Mouse (Mus musculus) hindlimb bud, embryonic 11.5 days (tissue): Measurements from ENCODE around the gene Gm10251.
"Not testable (repeated sequence)": the region's sequence is repeated elsewhere in the genome, so short reads cannot be mapped to it uniquely, and the experiment has no call there.

Experiments used
- DNase-seq: peaks from one replicate; pipeline ENCODE4 v3.0.0-alpha.2; 2012; ENCODE audit warnings: low read depth, low spot score; ENCODE audit errors: extremely low spot score

Gene Gm10251

DNA sequence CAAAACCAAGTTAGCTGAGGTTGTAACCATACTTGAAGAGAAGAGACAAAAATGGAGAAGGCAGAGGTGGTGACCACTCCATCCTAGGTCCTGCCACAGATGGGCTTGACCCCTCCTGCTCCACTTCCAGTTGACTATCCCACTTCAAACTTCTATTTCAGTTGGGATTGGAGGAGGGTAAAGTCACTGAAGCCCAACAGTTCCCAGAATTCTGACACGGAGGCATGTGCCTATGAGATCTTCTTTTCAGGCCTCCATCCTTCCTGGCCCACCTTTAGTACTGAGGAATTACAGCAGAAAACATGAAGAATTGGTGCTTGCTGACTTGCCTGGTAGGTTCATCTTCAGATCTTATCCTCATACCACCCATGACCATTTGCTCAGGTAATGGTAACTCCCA lies at the start of gene Gm10251:
Gene Gm10251, minus strand, starts transcription at position 101 of the 400 bp plus-strand sequence.
- not testable (repeated sequence) for DNase-seq

DNA sequence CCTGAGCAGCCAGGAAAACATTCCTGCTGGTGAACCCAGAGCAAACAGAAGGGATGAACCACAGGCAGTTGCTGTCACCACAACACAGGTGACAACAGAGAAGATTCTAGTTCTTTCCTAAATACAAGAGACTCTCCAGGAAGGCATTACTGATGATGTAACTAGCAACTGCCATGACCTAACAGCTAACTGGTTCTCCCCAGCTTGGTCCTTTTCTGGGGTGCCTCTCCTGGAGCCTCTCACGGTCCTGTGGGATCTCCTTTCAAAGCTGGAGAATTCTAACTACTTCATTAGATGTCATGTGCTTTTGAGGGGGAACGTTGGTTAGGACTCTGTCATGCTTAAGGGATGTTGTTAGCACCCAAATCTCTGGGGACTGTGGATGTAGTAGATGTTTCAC lies 36.2 kb upstream of the Gm10251 start, which contains the start of gene Gm8050:
Gene Gm8050, minus strand, starts transcription at position 101 of the 400 bp plus-strand sequence.
- DNase-seq = not testable (repeated sequence)

DNA sequence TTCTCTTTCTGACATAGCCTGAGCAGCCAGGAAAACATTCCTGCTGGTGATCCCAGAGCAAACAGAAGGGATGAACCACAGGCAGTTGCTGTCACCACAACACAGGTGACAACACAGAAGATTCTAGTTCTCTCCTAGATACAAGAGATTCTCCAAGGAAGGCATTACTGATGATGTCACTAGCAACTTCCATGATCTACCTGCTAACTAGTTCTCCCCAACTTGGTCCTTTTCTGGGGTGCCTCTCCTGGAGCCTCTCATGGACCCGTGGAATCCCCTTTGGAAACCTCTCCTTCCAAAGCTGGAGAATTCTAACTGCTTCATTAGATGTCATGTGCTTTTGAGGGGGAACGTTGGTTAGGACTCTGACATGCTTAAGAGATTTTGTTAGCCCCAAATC lies 61.7 kb downstream of the Gm10251 start, which contains the start of gene Gm3460:
Gene Gm3460, minus strand, starts transcription at position 101 of the 400 bp plus-strand sequence.
- DNase-seq = not testable (repeated sequence)

DNA sequence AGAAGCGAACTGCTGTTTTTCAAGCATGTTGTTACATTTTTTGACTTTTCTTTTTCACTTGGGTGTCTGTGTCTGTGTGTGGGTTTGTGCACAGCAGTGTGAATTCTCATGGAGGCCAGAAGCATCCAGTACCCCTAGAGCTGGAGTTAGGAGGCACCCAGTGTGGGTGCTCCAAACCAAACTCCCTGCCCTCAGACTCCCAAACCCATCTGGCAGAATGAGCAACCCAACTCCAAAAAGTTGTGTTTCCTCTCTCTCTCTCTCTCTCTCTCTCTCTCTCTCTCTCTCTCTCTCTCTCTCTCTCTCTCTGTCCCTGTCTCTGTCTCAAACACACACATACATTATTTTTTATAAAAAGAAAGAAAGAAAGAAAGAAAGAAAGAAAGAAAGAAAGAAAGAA lies 77.5 kb downstream of the Gm10251 start:
- not testable (repeated sequence) for DNase-seq

DNA sequence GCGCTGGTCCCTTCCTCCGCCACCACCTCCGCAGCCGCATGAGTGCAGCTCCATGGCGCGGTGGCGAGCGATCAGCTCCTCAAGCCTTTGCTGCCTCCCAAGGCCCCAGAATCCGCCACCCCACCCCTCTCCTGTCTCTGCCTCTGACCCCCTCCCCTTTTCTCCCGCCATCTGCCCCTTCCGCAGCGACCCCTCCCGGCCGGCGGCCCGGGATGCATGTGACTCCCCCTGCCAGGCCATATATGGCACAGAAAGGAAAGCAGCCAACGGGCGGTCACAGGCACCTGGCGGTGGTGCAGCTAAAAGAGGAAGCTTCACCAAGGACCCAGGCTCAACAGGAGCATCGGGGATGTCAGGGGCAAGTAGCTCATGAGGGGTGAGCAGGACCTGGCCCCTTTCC lies 79.0 kb downstream of the Gm10251 start:
- not testable (repeated sequence) for DNase-seq

DNA sequence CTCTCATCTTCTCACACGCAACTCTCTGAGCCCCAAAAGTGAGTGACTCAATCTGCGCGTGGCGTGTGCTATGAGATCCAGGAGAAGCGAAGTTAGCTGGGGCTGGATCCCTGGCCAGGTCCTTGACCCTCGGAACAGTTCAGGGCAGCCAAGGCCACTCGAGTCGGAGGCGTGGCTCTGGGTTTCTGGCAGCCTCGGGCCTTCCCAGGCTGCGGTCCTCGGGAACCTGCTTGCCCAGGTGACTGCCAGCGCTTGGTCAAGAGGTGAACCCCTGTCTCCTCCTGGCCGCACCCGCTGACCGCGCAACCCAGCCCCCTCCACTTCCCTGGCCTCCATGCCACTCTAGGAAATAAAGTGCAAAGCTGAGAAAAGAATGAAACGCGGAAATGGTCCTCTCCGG lies 79.4 kb downstream of the Gm10251 start:
- DNase-seq = not testable (repeated sequence)

DNA sequence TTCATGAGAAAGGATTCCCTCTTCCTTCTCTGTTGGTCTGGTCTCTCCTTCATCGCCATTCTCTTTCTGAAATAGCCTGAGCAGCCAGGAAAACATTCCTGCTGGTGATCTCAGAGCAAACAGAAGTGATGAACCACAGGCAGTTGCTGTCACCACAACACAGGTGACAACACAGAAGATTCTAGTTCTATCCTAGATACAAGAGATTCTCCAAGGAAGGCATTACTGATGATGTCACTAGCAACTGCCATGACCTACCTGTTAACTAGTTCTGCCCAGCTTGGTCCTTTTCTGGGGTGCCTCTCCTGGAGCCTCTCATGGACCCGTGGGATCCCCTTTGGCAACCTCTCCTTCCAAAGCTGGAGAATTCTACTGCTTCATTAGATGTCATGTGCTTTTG lies 93.5 kb downstream of the Gm10251 start, which contains the start of gene Gm3629:
Gene Gm3629, minus strand, starts transcription at position 101 of the 400 bp plus-strand sequence.
- not testable (repeated sequence) for DNase-seq
